Mouse (Mus musculus) embryonic facial prominence, embryonic 11.5 days (tissue): ENCODE measurements around the gene Grk5. TPM values are rescaled to one million over a fixed set of nuclear protein-coding genes. Genes with fewer than 3 reads are reported as not detected.

Source experiments
- ATAC-seq: fragments of 200-750 bp; cut with Nextera tagmentation; replicated peaks from 2 replicates; pipeline ENCODE4 v1.8.0; 2017; ENCODE audit warnings: low read depth; ENCODE audit not compliant: insufficient number of reproducible peaks, low FRiP score, low TSS enrichment
- DNase-seq: peaks from one replicate; pipeline ENCODE4 v3.0.0-alpha.2; 2015; ENCODE audit warnings: low spot score
- H3K27ac ChIP-seq: fragments of 300-500 bp; sonication (generic); replicated peaks from 2 replicates; pipeline ENCODE4 v1.5.1; 2014; ENCODE audit warnings: mild to moderate bottlenecking, low read depth, low read length, control low read depth
- H3K27me3 ChIP-seq: fragments of 300-500 bp; sonication (generic); 2 replicates; pipeline ENCODE4 v1.6.1; 2014; ENCODE audit warnings: mild to moderate bottlenecking, low read length, moderate library complexity, mixed read lengths; ENCODE audit not compliant: control insufficient read depth, insufficient read depth
- H3K36me3 ChIP-seq: fragments of 300-500 bp; sonication (generic); replicated peaks from 2 replicates; pipeline ENCODE4 v1.6.1; 2014; ENCODE audit warnings: low read depth, mild to moderate bottlenecking, low read length, moderate library complexity, mixed read lengths; ENCODE audit not compliant: control insufficient read depth, insufficient read depth
- H3K4me1 ChIP-seq: fragments of 300-500 bp; sonication (generic); 2 replicates; pipeline ENCODE4 v1.6.1; 2014; ENCODE audit warnings: low read length, mixed read lengths; ENCODE audit not compliant: control insufficient read depth, insufficient read depth
- H3K4me2 ChIP-seq: fragments of 300-500 bp; sonication (generic); 2 replicates; pipeline ENCODE4 v1.6.1; 2014; ENCODE audit warnings: low read depth, mild to moderate bottlenecking, control low read depth, low read length, moderate library complexity
- H3K4me3 ChIP-seq: fragments of 300-500 bp; sonication (generic); 2 replicates; pipeline ENCODE4 v1.5.1; 2014; ENCODE audit warnings: low read depth, low read length, control low read depth
- H3K9ac ChIP-seq: fragments of 300-500 bp; sonication (generic); replicated peaks from 2 replicates; pipeline ENCODE4 v1.6.1; 2014; ENCODE audit warnings: mild to moderate bottlenecking, control low read depth, low read length
- H3K9me3 ChIP-seq: fragments of 300-500 bp; sonication (generic); replicated peaks from 2 replicates; pipeline ENCODE4 v1.6.1; 2016; ENCODE audit warnings: mild to moderate bottlenecking, low read length, inconsistent platforms, mixed read lengths; ENCODE audit not compliant: control insufficient read depth
- WGBS: fragments of 180-500 bp; shearing (Covaris S2); extraction: QIAGEN DNeasy Blood & Tissue Kit; methylation state at CpG from one replicate; pipeline ENCODE4 v1.1.7; 2014; 5-methylcytosine and 5-hydroxymethylcytosine counted together
- polyA plus RNA-seq: library from polyadenylated mRNA; unstranded; fragments of >200 nt; fragmentation: Nextera tagmentation; extraction: Ambion mirVana; gene quantifications from 2 replicates; pipeline ENCODE4 v1.2.1, GENCODE M21; 2014

Gene Grk5
- polyA plus RNA-seq, 1 experiment from 2014 or later: 2.1 TPM

GRCm38 (mm10) chr19:60891934-60892547 is 2.5 kb downstream of the Grk5 start:
- no peaks in the 10 kb centered on the region for H3K4me1 ChIP-seq
- no peak overlapping the region for H3K9ac ChIP-seq
- DNase-seq (peak; percentile 74), ATAC-seq (no peak)
- H3K9me3 ChIP-seq: no peaks in the 10 kb centered on the region
- H3K27ac ChIP-seq: no peak overlapping the region
- WGBS: 41% methylated on average over 1 of the region's 1 CpGs
- H3K4me2 ChIP-seq: no peak overlapping the region
- no peak overlapping the region for H3K4me3 ChIP-seq
- H3K36me3 ChIP-seq: no peaks in the 10 kb centered on the region
- no peaks in the 10 kb centered on the region for H3K27me3 ChIP-seq

- H3K4me1 ChIP-seq: no peaks in the 10 kb centered on the region
- 29% methylated on average over 3 of the region's 3 CpGs for WGBS
- H3K36me3 ChIP-seq: no peaks in the 10 kb centered on the region
- H3K27ac ChIP-seq: no peak overlapping the region
- no peak for DNase-seq
- no peaks in the 10 kb centered on the region for H3K9me3 ChIP-seq
- no peak for ATAC-seq
- H3K4me2 ChIP-seq: no peak overlapping the region
- H3K4me3 ChIP-seq: no peak overlapping the region
- no peak overlapping the region for H3K9ac ChIP-seq
- H3K27me3 ChIP-seq: no peaks in the 10 kb centered on the region
These were observed 5.8 kb downstream of the Grk5 start for GRCm38 (mm10) chr19:60895251-60895880.

DNA sequence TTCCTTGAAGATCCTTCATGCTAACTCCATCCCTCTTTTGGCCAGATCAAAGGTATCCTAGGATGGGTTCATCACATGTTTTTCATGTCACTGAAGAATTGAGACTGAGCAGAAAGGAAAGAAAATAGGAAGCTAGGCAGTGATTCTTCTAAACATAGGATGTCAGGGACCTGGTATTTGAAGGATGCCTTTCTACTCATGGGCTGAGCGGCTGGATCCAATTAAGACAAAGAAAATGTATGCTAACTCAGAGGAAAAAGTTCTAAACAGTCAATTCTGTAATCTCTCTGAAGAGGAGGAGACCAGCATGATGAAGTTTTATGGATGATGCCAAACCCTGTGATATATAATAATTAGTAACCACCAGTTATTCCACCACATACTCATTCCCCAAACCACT is 13.6 kb downstream of the Grk5 start:
- Histone ChIP-seq H3K36me3 (no peaks in the 10 kb centered on the region), H3K27ac (no peak overlapping the region), H3K4me1 (no peaks in the 10 kb centered on the region), H3K9ac (no peak overlapping the region), H3K27me3 (no peaks in the 10 kb centered on the region), H3K9me3 (no peaks in the 10 kb centered on the region), H3K4me2 (no peak overlapping the region), H3K4me3 (no peak overlapping the region)
- WGBS: 64% methylated on average over 1 of the region's 1 CpGs
- peak; percentile 23 for DNase-seq
- ATAC-seq: no peak

DNA sequence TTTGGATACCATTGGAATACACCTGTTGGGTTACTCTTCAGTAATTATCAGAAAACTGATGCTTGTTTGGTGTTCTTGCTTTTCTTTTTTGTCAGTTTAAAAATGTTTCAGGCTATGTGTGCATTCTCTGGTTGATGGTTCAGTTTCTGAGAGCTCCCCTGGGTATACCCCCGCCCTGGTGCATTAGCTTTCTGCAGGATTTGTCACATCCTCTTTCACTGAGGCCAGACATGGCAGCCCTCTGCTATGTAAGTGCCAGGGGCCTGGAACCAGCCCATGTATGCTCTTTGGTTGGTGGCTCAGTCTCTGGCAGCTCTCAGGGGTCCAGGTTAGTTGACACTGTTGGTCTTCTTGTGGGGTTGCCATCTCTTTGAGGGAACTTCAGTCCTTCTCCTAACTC is 14.4 kb downstream of the Grk5 start:
- Histone ChIP-seq H3K9ac (no peak overlapping the region), H3K4me2 (no peak overlapping the region), H3K27me3 (no peaks in the 10 kb centered on the region), H3K27ac (no peak overlapping the region), H3K36me3 (no peaks in the 10 kb centered on the region), H3K4me3 (no peak overlapping the region), H3K4me1 (no peaks in the 10 kb centered on the region), H3K9me3 (no peaks in the 10 kb centered on the region)
- ATAC-seq (no peak), DNase-seq (no peak)
- 84% methylated on average over 1 of the region's 1 CpGs for WGBS

DNA sequence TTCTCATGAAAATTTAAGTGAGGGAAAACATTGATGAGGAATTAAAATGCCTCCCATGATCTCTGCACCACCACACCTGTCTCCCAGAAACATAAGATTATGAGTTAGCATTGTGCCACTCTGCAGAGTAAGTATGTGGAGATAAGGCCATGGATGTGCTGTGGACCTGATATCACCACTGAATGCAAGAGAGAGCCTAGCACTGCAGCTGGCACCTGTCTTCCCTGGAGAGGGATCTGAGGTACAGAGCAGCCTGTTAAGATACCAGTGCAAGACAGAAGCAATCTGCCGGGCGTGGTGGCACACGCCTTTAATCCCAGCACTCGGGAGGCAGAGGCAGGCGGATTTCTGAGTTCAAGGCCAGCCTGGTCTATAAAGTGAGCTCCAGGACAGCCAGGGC is 15.9 kb downstream of the Grk5 start:
- Histone ChIP-seq H3K36me3 (no peaks in the 10 kb centered on the region), H3K9ac (no peak overlapping the region), H3K9me3 (no peaks in the 10 kb centered on the region), H3K27me3 (no peaks in the 10 kb centered on the region), H3K4me3 (no peak overlapping the region), H3K4me1 (no peaks in the 10 kb centered on the region), H3K27ac (no peak overlapping the region), H3K4me2 (no peak overlapping the region)
- ATAC-seq: no peak
- DNase-seq: no peak
- WGBS: 88% methylated on average over 5 of the region's 5 CpGs

- H3K27ac ChIP-seq: no peak overlapping the region
- H3K4me2 ChIP-seq: no peak overlapping the region
- no peaks in the 10 kb centered on the region for H3K4me1 ChIP-seq
- H3K4me3 ChIP-seq: no peak overlapping the region
- H3K9me3 ChIP-seq: no peaks in the 10 kb centered on the region
- no peaks in the 10 kb centered on the region for H3K27me3 ChIP-seq
- no peak for DNase-seq
- no peak overlapping the region for H3K9ac ChIP-seq
- ATAC-seq: no peak
- no peaks in the 10 kb centered on the region for H3K36me3 ChIP-seq
These were observed 20.8 kb downstream of the Grk5 start for GRCm38 (mm10) chr19:60910304-60910703.

DNA sequence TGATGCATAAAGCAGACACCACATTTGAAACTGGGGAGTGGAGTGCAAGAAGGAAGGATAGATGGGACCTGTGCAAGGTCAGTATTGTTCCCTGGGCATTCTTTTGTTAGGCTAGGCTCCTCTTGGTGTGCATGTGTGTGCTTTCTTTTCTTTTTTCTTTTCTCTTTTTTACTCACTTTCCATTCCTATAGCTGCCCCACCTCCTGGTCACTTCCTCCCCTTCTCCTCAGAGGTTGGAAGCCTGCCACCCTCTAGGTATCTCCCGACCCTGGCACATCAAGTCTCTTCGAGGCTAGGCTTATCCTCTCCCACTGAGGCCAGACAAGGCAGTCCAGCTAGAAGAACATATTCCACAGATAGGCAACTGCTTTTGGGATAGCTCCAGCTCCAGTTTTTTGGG is 22.1 kb downstream of the Grk5 start:
- DNase-seq (no peak), ATAC-seq (no peak)
- H3K4me2 ChIP-seq: no peak overlapping the region
- H3K27me3 ChIP-seq: no peaks in the 10 kb centered on the region
- 88% methylated on average over 2 of the region's 2 CpGs for WGBS
- H3K27ac ChIP-seq: no peak overlapping the region
- H3K9ac ChIP-seq: no peak overlapping the region
- H3K4me1 ChIP-seq: no peaks in the 10 kb centered on the region
- H3K36me3 ChIP-seq: no peaks in the 10 kb centered on the region
- no peaks in the 10 kb centered on the region for H3K9me3 ChIP-seq
- H3K4me3 ChIP-seq: no peak overlapping the region

DNA sequence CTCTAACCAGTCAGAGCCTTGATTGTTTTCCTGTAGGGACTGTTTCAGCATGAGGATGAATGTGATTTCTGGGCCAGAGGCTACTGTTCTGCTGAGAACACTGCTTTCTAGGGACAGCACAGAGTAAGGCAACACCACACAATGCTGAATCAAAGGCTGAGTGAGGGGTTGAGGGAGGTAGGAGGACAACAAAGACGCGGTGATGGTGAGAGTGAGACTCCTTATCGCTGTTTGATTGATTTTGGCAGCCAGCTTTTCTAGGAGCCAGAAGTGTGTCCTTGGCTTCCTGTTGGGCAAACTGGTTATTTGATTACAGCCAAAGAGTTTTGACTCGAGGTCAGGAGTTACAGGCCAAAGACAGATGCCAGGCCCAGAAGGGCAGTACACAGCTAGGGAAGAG is 25.7 kb downstream of the Grk5 start:
- Histone ChIP-seq H3K4me2 (no peak overlapping the region), H3K4me1 (no peaks in the 10 kb centered on the region), H3K27ac (no peak overlapping the region), H3K36me3 (no peaks in the 10 kb centered on the region), H3K9me3 (no peaks in the 10 kb centered on the region), H3K9ac (no peak overlapping the region), H3K4me3 (no peak overlapping the region), H3K27me3 (no peaks in the 10 kb centered on the region)
- ATAC-seq: no peak
- DNase-seq: no peak
- WGBS: 78% methylated on average over 4 of the region's 4 CpGs
